Comparison of ENCODE assay signal across 8 mouse cellular contexts in the genomic region with DNA sequence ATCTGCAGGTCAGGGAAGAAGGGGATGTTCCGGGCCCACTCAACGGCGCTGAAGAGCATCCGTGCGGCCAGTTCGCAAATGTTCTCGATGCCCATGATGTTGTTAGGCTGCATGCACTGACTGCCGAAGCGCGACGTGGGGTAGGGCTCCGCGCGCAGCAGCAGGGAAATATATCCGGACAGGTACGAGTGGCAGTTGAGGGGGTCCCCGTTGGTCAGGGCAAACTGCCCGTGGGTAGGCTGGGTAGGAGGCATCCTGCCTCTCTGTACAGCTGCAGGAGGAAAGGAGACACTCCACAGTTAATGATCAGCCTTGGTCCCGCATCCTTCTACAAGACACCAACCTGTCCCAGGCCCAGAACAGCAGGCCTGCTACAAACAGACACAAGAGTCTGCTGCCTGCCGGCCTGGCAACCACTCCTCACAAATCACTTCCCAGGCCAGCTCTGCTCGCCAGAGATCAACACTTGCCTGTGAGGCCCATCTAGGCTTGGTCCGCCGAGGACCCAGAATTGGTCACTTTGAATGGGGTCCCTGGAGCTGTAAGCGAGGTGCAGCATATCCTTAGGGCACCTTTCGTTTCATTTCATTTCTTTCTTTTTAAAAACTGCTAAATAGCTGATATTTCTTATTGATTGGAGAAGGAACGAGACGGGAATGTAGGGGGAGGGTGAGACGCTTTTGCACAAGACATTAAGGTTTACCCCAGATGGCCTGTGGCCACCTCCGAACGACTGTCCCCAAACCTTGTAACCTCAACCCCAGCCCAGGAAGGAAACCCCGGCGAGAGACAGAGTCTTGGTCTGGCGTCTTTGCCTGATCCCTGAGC. TPM values are rescaled to one million over a fixed set of nuclear protein-coding genes. Genes with fewer than 3 reads are reported as not detected.
A peak's percentile ranks its signal among the peaks of the same experiment; 100 is the strongest.
DNase-seq lines count a peak whose midpoint lies in the region; ATAC-seq lines count a peak whose summit lies in the region.

No protein-coding gene starts in this region.

- DNase-seq in lung, postnatal 36 days = no peak
- peak; percentile 58 for DNase-seq in embryo, embryonic 9.5 days (ENCODE audit: extremely low spot score)
- no peak for DNase-seq in liver, embryonic 11.5 days (ENCODE audit: low spot score)

- H3K9ac ChIP-seq in lung, embryonic 16.5 days (ENCODE audit: low read length) = peak overlapping the region; percentile 83
- H3K9ac ChIP-seq in hindbrain, embryonic 13.5 days = peak overlapping the region; percentile 99
- peak overlapping the region; percentile 90 for H3K9ac ChIP-seq in liver, embryonic 11.5 days (ENCODE audit: low read depth, low read length)
- peak overlapping the region; percentile 91 for H3K9ac ChIP-seq in stomach, embryonic 15.5 days

- H3K27me3 ChIP-seq in lung, embryonic 16.5 days (ENCODE audit: control insufficient read depth, insufficient read depth, low read depth, low read length) = no peaks in the 10 kb centered on the region
- H3K27me3 ChIP-seq in hindbrain, embryonic 13.5 days = peaks cover 14% of the 10 kb centered on the region
- peaks cover 68% of the 10 kb centered on the region for H3K27me3 ChIP-seq in liver, embryonic 11.5 days (replicated peaks; ENCODE audit: control insufficient read depth, insufficient read depth, low read length)
- no peaks in the 10 kb centered on the region for H3K27me3 ChIP-seq in stomach, embryonic 15.5 days (replicated peaks)

- H3K4me3 ChIP-seq in lung, embryonic 16.5 days (ENCODE audit: low read length) = peak overlapping the region; percentile 89
- peak overlapping the region; percentile 94 for H3K4me3 ChIP-seq in hindbrain, embryonic 13.5 days
- peak overlapping the region; percentile 71 for H3K4me3 ChIP-seq in liver, embryonic 11.5 days (ENCODE audit: low read depth, low read length)
- peak overlapping the region; percentile 71 for H3K4me3 ChIP-seq in stomach, embryonic 15.5 days (replicated peaks)

- no peaks in the 10 kb centered on the region for H3K9me3 ChIP-seq in lung, embryonic 16.5 days (ENCODE audit: control insufficient read depth, low read length)
- no peaks in the 10 kb centered on the region for H3K9me3 ChIP-seq in hindbrain, embryonic 13.5 days
- H3K9me3 ChIP-seq in liver, embryonic 11.5 days (ENCODE audit: control insufficient read depth, low read length) = no peaks in the 10 kb centered on the region
- H3K9me3 ChIP-seq in stomach, embryonic 15.5 days = no peaks in the 10 kb centered on the region

- H3K36me3 ChIP-seq in lung, embryonic 16.5 days (ENCODE audit: control insufficient read depth, insufficient read depth, low read length) = peaks cover 14% of the 10 kb centered on the region; the same call in 1 of the 2 replicates
- H3K36me3 ChIP-seq in hindbrain, embryonic 13.5 days = 0 out of 2 replicates have a peak, but pooled peaks cover 17% of the 10 kb centered on the region
- no peaks in the 10 kb centered on the region for H3K36me3 ChIP-seq in liver, embryonic 11.5 days (ENCODE audit: control insufficient read depth, insufficient read depth, low read length)
- H3K36me3 ChIP-seq in stomach, embryonic 15.5 days = 0 out of 2 replicates have a peak, but pooled peaks cover 5% of the 10 kb centered on the region

- peak overlapping the region; percentile 72 for H3K4me2 ChIP-seq in lung, embryonic 16.5 days (ENCODE audit: low read depth, low read length)
- H3K4me2 ChIP-seq in hindbrain, embryonic 13.5 days = peak overlapping the region; percentile 83
- H3K4me2 ChIP-seq in liver, embryonic 11.5 days = peak overlapping the region; percentile 68
- H3K4me2 ChIP-seq in stomach, embryonic 15.5 days = peak overlapping the region; percentile 70

- H3K4me1 ChIP-seq in lung, embryonic 16.5 days (replicated peaks; ENCODE audit: control insufficient read depth, insufficient read depth, low read length) = peaks cover 10% of the 10 kb centered on the region; the same call in 1 of the 2 replicates
- peaks cover 43% of the 10 kb centered on the region for H3K4me1 ChIP-seq in hindbrain, embryonic 13.5 days (replicated peaks)
- peaks cover 4% of the 10 kb centered on the region; the same call in 1 of the 2 replicates for H3K4me1 ChIP-seq in liver, embryonic 11.5 days (replicated peaks; ENCODE audit: control insufficient read depth, insufficient read depth, low read length)
- peaks cover 5% of the 10 kb centered on the region; the same call in 1 of the 2 replicates for H3K4me1 ChIP-seq in stomach, embryonic 15.5 days

- under 1% methylated on average over 33 of the region's 33 CpGs for WGBS in lung, embryonic 16.5 days
- WGBS in hindbrain, embryonic 13.5 days = under 1% methylated on average over 33 of the region's 33 CpGs
- 6% methylated on average over 33 of the region's 33 CpGs for WGBS in liver, embryonic 11.5 days
- WGBS in stomach, embryonic 15.5 days = 5% methylated on average over 33 of the region's 33 CpGs

- no peak for ATAC-seq in lung, embryonic 16.5 days (ENCODE audit: low read depth)
- no peak for ATAC-seq in hindbrain, embryonic 13.5 days (ENCODE audit: low FRiP score)
- ATAC-seq in liver, embryonic 11.5 days (replicated peaks; ENCODE audit: low FRiP score) = no peak
- ATAC-seq in stomach, embryonic 15.5 days (ENCODE audit: insufficient read depth, low FRiP score, low read depth) = no peak
- no peak for ATAC-seq in CD4-positive, CD25-positive, alpha-beta regulatory T cell, adult 4 months
- ATAC-seq in frontal cortex, adult (ENCODE audit: low TSS enrichment) = no peak

- H3K27ac ChIP-seq in lung, embryonic 16.5 days (ENCODE audit: low read length) = peak overlapping the region; percentile 100
- H3K27ac ChIP-seq in hindbrain, embryonic 13.5 days = peak overlapping the region; percentile 100
- H3K27ac ChIP-seq in liver, embryonic 11.5 days (ENCODE audit: low read depth, low read length) = peak overlapping the region; percentile 99
- peak overlapping the region; percentile 99 for H3K27ac ChIP-seq in stomach, embryonic 15.5 days

RNA-seq across cellular contexts. Expression of gene Nr2f2, which starts 8.3 kb away (rescaled TPM):
- polyA plus RNA-seq in lung, embryonic 16.5 days (2015; fragmentation: Nextera tagmentation; extraction: Ambion mirVana) = 83.5 and 95.7 TPM in 2 replicates
- polyA plus RNA-seq in hindbrain, embryonic 13.5 days (2015; fragmentation: Nextera tagmentation; extraction: Ambion mirVana) = 118 and 134 TPM in 2 replicates
- 49.6 and 49.7 TPM in 2 replicates for polyA plus RNA-seq in liver, embryonic 11.5 days (2014; fragmentation: Nextera tagmentation; extraction: Ambion mirVana)
- polyA plus RNA-seq in stomach, embryonic 15.5 days (2015; fragmentation: Nextera tagmentation; extraction: Ambion mirVana) = 66.9 and 72.6 TPM in 2 replicates
- not detected for polyA plus RNA-seq in CD4-positive, CD25-positive, alpha-beta regulatory T cell, adult 4 months (2017; shearing (Covaris generic))

Comparison
In these comparisons a context has a peak if more than half of its experiments do, and no peak if none do; other contexts are left out.
1. RNA of gene Nr2f2, which starts 8.3 kb away (polyA plus RNA-seq): 118 to 134 TPM in hindbrain, embryonic 13.5 days, 83.5 to 95.7 TPM in lung, embryonic 16.5 days, 66.9 to 72.6 TPM in stomach, embryonic 15.5 days and 49.6 to 49.7 TPM in liver, embryonic 11.5 days; not detected in CD4-positive, CD25-positive, alpha-beta regulatory T cell, adult 4 months; every median in the first group is over 10 times any median in the second.
2. Peak in every context shown above with its lines, with median percentiles within 50 percentile points of each other: H3K27ac ChIP-seq, H3K4me2 ChIP-seq, H3K4me3 ChIP-seq and H3K9ac ChIP-seq.